In genomic region chr11:102602816-102603495, GRCm38 (mm10) we compare ENCODE assay signal across 9 mouse cellular contexts. TPM values are rescaled to one million over a fixed set of nuclear protein-coding genes. Genes with fewer than 3 reads are reported as not detected.
DNase-seq lines count a peak whose midpoint lies in the region; ATAC-seq and TF ChIP-seq lines count a peak whose summit lies in the region.
"Had no signal": no experiment of that assay in that cellular context is flagged by ENCODE, and none has a peak within 500 bp of the region (broad histone marks: within the 10 kb centered on the region; RNA-seq: fewer than 3 reads in every experiment).

No protein-coding gene starts in this region.

- peak; percentile 89 for DNase-seq in kidney, postnatal 0 days (ENCODE audit: low spot score)
- no peak for DNase-seq in kidney, postnatal 25 days
- DNase-seq in cerebellum, postnatal 4 days (ENCODE audit: low spot score in 2 of 2) = no peak
- DNase-seq in cerebellum, adult 9-11 months = no peak
- DNase-seq in thymus, postnatal 36 days = no peak

- no peak for TF ChIP-seq CTCF in kidney, postnatal 0 days (IDR thresholded peaks at IDR 0.05; ENCODE audit: low read depth)

- no peak for ATAC-seq in kidney, postnatal 0 days (replicated peaks; ENCODE audit: low FRiP score, low read depth)
- no peak for ATAC-seq in embryonic facial prominence, embryonic 13.5 days (ENCODE audit: insufficient number of reproducible peaks, insufficient read depth, low FRiP score, low TSS enrichment, low read depth)
- ATAC-seq in hindbrain, embryonic 12.5 days (ENCODE audit: low FRiP score) = no peak
- no peak for ATAC-seq in midbrain, embryonic 12.5 days (ENCODE audit: low FRiP score, low read depth)
- ATAC-seq: Patski had no signal

- 3% methylated on average over 13 of the region's 13 CpGs for WGBS in kidney, postnatal 0 days
- WGBS in embryonic facial prominence, embryonic 13.5 days = under 1% methylated on average over 13 of the region's 13 CpGs
- 2% methylated on average over 13 of the region's 13 CpGs for WGBS in hindbrain, embryonic 12.5 days
- 1% methylated on average over 13 of the region's 13 CpGs for whole genome bisulfite sequencing in midbrain, embryonic 12.5 days

- H3K36me3 ChIP-seq in kidney, postnatal 0 days (ENCODE audit: insufficient read depth, low read length) = no peaks in the 10 kb centered on the region
- peaks cover 9% of the 10 kb centered on the region for H3K36me3 ChIP-seq in embryonic facial prominence, embryonic 13.5 days
- H3K36me3 ChIP-seq in hindbrain, embryonic 12.5 days = no peaks in the 10 kb centered on the region
- H3K36me3 ChIP-seq in midbrain, embryonic 12.5 days = no peaks in the 10 kb centered on the region

- H3K9me3 ChIP-seq in kidney, postnatal 0 days (replicated peaks; ENCODE audit: low read length) = no peaks in the 10 kb centered on the region
- no peaks in the 10 kb centered on the region for H3K9me3 ChIP-seq in embryonic facial prominence, embryonic 13.5 days
- H3K9me3 ChIP-seq in hindbrain, embryonic 12.5 days (replicated peaks) = no peaks in the 10 kb centered on the region
- no peaks in the 10 kb centered on the region for H3K9me3 ChIP-seq in midbrain, embryonic 12.5 days

- peak overlapping the region; percentile 95 for H3K27ac ChIP-seq in kidney, postnatal 0 days
- peak overlapping the region; percentile 100 for H3K27ac ChIP-seq in embryonic facial prominence, embryonic 13.5 days
- peak overlapping the region; percentile 97 for H3K27ac ChIP-seq in hindbrain, embryonic 12.5 days
- peak overlapping the region; percentile 99 for H3K27ac ChIP-seq in midbrain, embryonic 12.5 days (replicated peaks)

- peak overlapping the region; percentile 86 for H3K4me3 ChIP-seq in kidney, postnatal 0 days (replicated peaks; ENCODE audit: low read depth, low read length)
- H3K4me3 ChIP-seq in embryonic facial prominence, embryonic 13.5 days = peak overlapping the region; percentile 95
- H3K4me3 ChIP-seq in hindbrain, embryonic 12.5 days = peak overlapping the region; percentile 73
- peak overlapping the region; percentile 88 for H3K4me3 ChIP-seq in midbrain, embryonic 12.5 days

- H3K4me2 ChIP-seq in kidney, postnatal 0 days (ENCODE audit: low read length) = peak overlapping the region; percentile 83
- H3K4me2 ChIP-seq in embryonic facial prominence, embryonic 13.5 days = peak overlapping the region; percentile 78
- peak overlapping the region; percentile 79 for H3K4me2 ChIP-seq in hindbrain, embryonic 12.5 days (replicated peaks)
- peak overlapping the region; percentile 86 for H3K4me2 ChIP-seq in midbrain, embryonic 12.5 days (replicated peaks)

- peak overlapping the region; percentile 71 for H3K9ac ChIP-seq in kidney, postnatal 0 days (ENCODE audit: low read depth, low read length)
- H3K9ac ChIP-seq in embryonic facial prominence, embryonic 13.5 days = peak overlapping the region; percentile 78
- peak overlapping the region; percentile 57 for H3K9ac ChIP-seq in hindbrain, embryonic 12.5 days
- peak overlapping the region; percentile 97 for H3K9ac ChIP-seq in midbrain, embryonic 12.5 days (replicated peaks)

- no peaks in the 10 kb centered on the region for H3K27me3 ChIP-seq in kidney, postnatal 0 days (ENCODE audit: insufficient read depth, low read length)
- H3K27me3 ChIP-seq in embryonic facial prominence, embryonic 13.5 days = no peaks in the 10 kb centered on the region
- H3K27me3 ChIP-seq in hindbrain, embryonic 12.5 days = peaks cover 5% of the 10 kb centered on the region; the same call in 1 of the 2 replicates
- peaks cover 8% of the 10 kb centered on the region for H3K27me3 ChIP-seq in midbrain, embryonic 12.5 days
- H3K27me3 ChIP-seq: Patski had no signal

- H3K4me1 ChIP-seq in kidney, postnatal 0 days (replicated peaks; ENCODE audit: insufficient read depth, low read length) = peaks cover 9% of the 10 kb centered on the region; the same call in 1 of the 2 replicates
- peaks cover 18% of the 10 kb centered on the region for H3K4me1 ChIP-seq in embryonic facial prominence, embryonic 13.5 days
- peaks cover 22% of the 10 kb centered on the region for H3K4me1 ChIP-seq in hindbrain, embryonic 12.5 days
- H3K4me1 ChIP-seq in midbrain, embryonic 12.5 days = peaks cover 18% of the 10 kb centered on the region

RNA-seq across cellular contexts. Expression of gene Fzd2, which starts 1.2 kb away (rescaled TPM):
- polyA plus RNA-seq in kidney, postnatal 0 days (2015; fragmentation: Nextera tagmentation; extraction: Ambion mirVana) = 21.8 and 25.9 TPM in 2 replicates
- 63.0 and 67.8 TPM in 2 replicates for polyA plus RNA-seq in embryonic facial prominence, embryonic 13.5 days (2015; fragmentation: Nextera tagmentation; extraction: Ambion mirVana)
- 39.9 and 40.8 TPM in 2 replicates for polyA plus RNA-seq in hindbrain, embryonic 12.5 days (2016; fragmentation: Nextera tagmentation; extraction: Ambion mirVana)
- 34.7 and 37.9 TPM in 2 replicates for polyA plus RNA-seq in midbrain, embryonic 12.5 days (2016; fragmentation: Nextera tagmentation; extraction: Ambion mirVana)

RNA-seq across cellular contexts. Expression of gene Gm11627, which starts 23.7 kb away (rescaled TPM):
- polyA plus RNA-seq in kidney, postnatal 0 days (2015; fragmentation: Nextera tagmentation; extraction: Ambion mirVana) = 8.6 and 8.9 TPM in 2 replicates
- polyA plus RNA-seq in embryonic facial prominence, embryonic 13.5 days (2015; fragmentation: Nextera tagmentation; extraction: Ambion mirVana) = 16.1 and 17.0 TPM in 2 replicates
- polyA plus RNA-seq in hindbrain, embryonic 12.5 days (2016; fragmentation: Nextera tagmentation; extraction: Ambion mirVana) = 4.3 and 4.8 TPM in 2 replicates
- polyA plus RNA-seq in midbrain, embryonic 12.5 days (2016; fragmentation: Nextera tagmentation; extraction: Ambion mirVana) = 8.3 and 10.5 TPM in 2 replicates
- polyA plus RNA-seq: Patski had no signal

RNA-seq across cellular contexts. Expression of gene Gpatch8, which starts 46.8 kb away (rescaled TPM):
- 25.1 and 29.6 TPM in 2 replicates for polyA plus RNA-seq in kidney, postnatal 0 days (2015; fragmentation: Nextera tagmentation; extraction: Ambion mirVana)
- 84.0 and 84.7 TPM in 2 replicates for polyA plus RNA-seq in embryonic facial prominence, embryonic 13.5 days (2015; fragmentation: Nextera tagmentation; extraction: Ambion mirVana)
- polyA plus RNA-seq in hindbrain, embryonic 12.5 days (2016; fragmentation: Nextera tagmentation; extraction: Ambion mirVana) = 74.6 and 76.7 TPM in 2 replicates
- 72.0 and 78.5 TPM in 2 replicates for polyA plus RNA-seq in midbrain, embryonic 12.5 days (2016; fragmentation: Nextera tagmentation; extraction: Ambion mirVana)
